Mouse (Mus musculus): ENCODE results near the gene Dlgap1.

Gene Dlgap1

GRCm38 (mm10) chr17:70341920-70342319, 373.0 kb downstream of the Dlgap1 start:
- no peak for DNase-seq (ENCODE audit: low spot score)

- no peak for DNase-seq (ENCODE audit: low spot score)
These were observed 378.5 kb downstream of the Dlgap1 start for GRCm38 (mm10) chr17:70347403-70347802.

- no peak for DNase-seq (ENCODE audit: low spot score)
These were observed 394.7 kb downstream of the Dlgap1 start for GRCm38 (mm10) chr17:70363561-70363960.

GRCm38 (mm10) chr17:70363971-70364370, 395.1 kb downstream of the Dlgap1 start:
- no peak for DNase-seq (ENCODE audit: low spot score)

- DNase-seq (ENCODE audit: low spot score): no peak
These were observed 400.3 kb downstream of the Dlgap1 start for GRCm38 (mm10) chr17:70369124-70369523.

- no peak for DNase-seq (ENCODE audit: low spot score)
These were observed 408.1 kb downstream of the Dlgap1 start for GRCm38 (mm10) chr17:70377020-70377419.

- no peak for DNase-seq (ENCODE audit: low spot score)
These were observed 419.6 kb downstream of the Dlgap1 start for GRCm38 (mm10) chr17:70388447-70388846.

- DNase-seq (ENCODE audit: low spot score): no peak
These were observed 428.3 kb downstream of the Dlgap1 start for GRCm38 (mm10) chr17:70397220-70397619.

GRCm38 (mm10) chr17:70397708-70398107, 428.8 kb downstream of the Dlgap1 start:
- DNase-seq (ENCODE audit: low spot score): no peak

- DNase-seq (ENCODE audit: low spot score): no peak
These were observed 433.0 kb downstream of the Dlgap1 start for GRCm38 (mm10) chr17:70401909-70402308.

GRCm38 (mm10) chr17:70403750-70404149, 434.9 kb downstream of the Dlgap1 start:
- no peak for DNase-seq (ENCODE audit: low spot score)

- no peak for DNase-seq (ENCODE audit: low spot score)
These were observed 445.3 kb downstream of the Dlgap1 start for GRCm38 (mm10) chr17:70414202-70414601.

GRCm38 (mm10) chr17:70427866-70428265, 459.0 kb downstream of the Dlgap1 start:
- no peak for DNase-seq (ENCODE audit: low spot score)

- DNase-seq (ENCODE audit: low spot score): peak; percentile 42
These were observed 461.0 kb downstream of the Dlgap1 start for GRCm38 (mm10) chr17:70429746-70430451.

- DNase-seq (ENCODE audit: low spot score): peak; percentile 52
These were observed 461.5 kb downstream of the Dlgap1 start for GRCm38 (mm10) chr17:70430452-70430787.

GRCm38 (mm10) chr17:70432834-70433233, 464.0 kb downstream of the Dlgap1 start:
- no peak for DNase-seq (ENCODE audit: low spot score)

- no peak for DNase-seq (ENCODE audit: low spot score)
These were observed 465.7 kb downstream of the Dlgap1 start for GRCm38 (mm10) chr17:70434549-70434948.

- no peak for DNase-seq (ENCODE audit: low spot score)
These were observed 466.7 kb downstream of the Dlgap1 start for GRCm38 (mm10) chr17:70435612-70436011.

- no peak for DNase-seq (ENCODE audit: low spot score)
These were observed 468.4 kb downstream of the Dlgap1 start for GRCm38 (mm10) chr17:70437229-70437628.

- no peak for DNase-seq (ENCODE audit: low spot score)
These were observed 474.1 kb downstream of the Dlgap1 start for GRCm38 (mm10) chr17:70442976-70443375.

- peak; percentile 32 for DNase-seq (ENCODE audit: low spot score)
These were observed 477.6 kb downstream of the Dlgap1 start for GRCm38 (mm10) chr17:70446451-70446850.

- DNase-seq (ENCODE audit: low spot score): peak; percentile 54
These were observed 486.2 kb downstream of the Dlgap1 start for GRCm38 (mm10) chr17:70455036-70455435.

GRCm38 (mm10) chr17:70457103-70457502, 488.2 kb downstream of the Dlgap1 start:
- no peak for DNase-seq (ENCODE audit: low spot score)

GRCm38 (mm10) chr17:70462231-70462630, 493.4 kb downstream of the Dlgap1 start:
- DNase-seq (ENCODE audit: low spot score): no peak

Data from T-cell, adult 2 months (primary cell).